Mouse (Mus musculus) bone marrow macrophage, adult 2 months (primary cell): ENCODE data around the gene Slc1a7. TPM values are rescaled to one million over a fixed set of nuclear protein-coding genes. Genes with fewer than 3 reads are reported as not detected.

ENCODE experiments used
- H3K27ac ChIP-seq: 2 replicates; pipeline ENCODE4 v1.5.1; 2012; ENCODE audit warnings: low read depth, low read length; ENCODE audit not compliant: insufficient read depth
- H3K4me1 ChIP-seq: 2 replicates; pipeline ENCODE4 v1.6.1; 2012; ENCODE audit warnings: low read length; ENCODE audit not compliant: control insufficient read depth, insufficient read depth
- H3K4me3 ChIP-seq: 2 replicates; pipeline ENCODE4 v1.5.1; 2012; ENCODE audit warnings: mild to moderate bottlenecking, low read length, moderate library complexity; ENCODE audit not compliant: insufficient read depth
- CTCF ChIP-seq: IDR thresholded peaks from 2 replicates; pipeline ENCODE4 v1.5.1; 2012; ENCODE audit warnings: low read depth, mild to moderate bottlenecking, low read length, moderate library complexity
- POLR2A ChIP-seq: IDR thresholded peaks from 2 replicates; pipeline ENCODE4 v1.6.1; 2012; ENCODE audit warnings: mild to moderate bottlenecking, low read depth, low read length, borderline replicate concordance
- polyA plus RNA-seq: library from polyadenylated mRNA; stranded (reverse); fragments of >200 nt; gene quantifications from 2 replicates; pipeline ENCODE4 v1.2.4, GENCODE M21; 2012; ENCODE audit not compliant: missing spikeins, insufficient read depth, insufficient read length

The Slc1a7 gene
- not detected in 2 replicates for polyA plus RNA-seq

DNA sequence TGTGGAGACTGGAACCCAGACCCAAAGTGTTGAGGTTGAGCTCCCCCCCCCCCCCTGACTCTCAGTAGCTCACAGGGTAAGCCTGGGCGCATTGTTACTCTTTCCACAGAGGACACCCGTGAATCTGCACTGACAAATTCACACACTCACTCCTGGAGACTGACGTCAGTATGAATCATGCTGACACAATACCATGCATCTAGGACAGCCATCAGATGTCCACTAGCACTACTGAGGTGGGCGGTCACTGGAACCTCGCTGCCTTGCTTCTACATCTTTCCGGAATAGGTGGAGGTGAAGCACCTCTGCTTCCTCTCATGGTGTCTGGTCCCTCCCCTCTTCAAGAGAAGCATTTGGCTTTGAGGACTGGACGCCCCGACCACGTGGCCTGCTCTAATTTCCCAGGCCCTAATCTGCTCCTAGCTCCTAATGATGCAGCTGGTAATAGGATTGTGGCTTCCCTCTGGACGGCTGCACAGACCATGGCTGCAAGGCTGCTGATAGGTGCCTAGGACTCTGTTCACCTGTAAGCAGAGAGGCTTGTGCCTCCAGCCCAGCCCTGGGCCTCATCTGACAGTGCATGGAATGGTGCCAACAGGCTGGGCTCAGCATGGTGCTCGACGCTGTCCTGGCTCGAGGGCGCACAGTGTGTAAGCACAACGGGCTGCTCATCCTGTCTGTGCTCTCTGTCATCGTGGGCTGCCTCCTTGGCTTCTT is at the start of gene Slc1a7:
Gene Slc1a7 (plus strand): TSS at position 367 of the 717 bp plus-strand sequence.
- no peak within 1 kb of the TSS for H3K27ac ChIP-seq
- TF ChIP-seq POLR2A (no peak), CTCF (no peak)
- H3K4me3 ChIP-seq = no peak within 1 kb of the TSS
- peaks cover 17% of the 10 kb centered on the region for H3K4me1 ChIP-seq

DNA sequence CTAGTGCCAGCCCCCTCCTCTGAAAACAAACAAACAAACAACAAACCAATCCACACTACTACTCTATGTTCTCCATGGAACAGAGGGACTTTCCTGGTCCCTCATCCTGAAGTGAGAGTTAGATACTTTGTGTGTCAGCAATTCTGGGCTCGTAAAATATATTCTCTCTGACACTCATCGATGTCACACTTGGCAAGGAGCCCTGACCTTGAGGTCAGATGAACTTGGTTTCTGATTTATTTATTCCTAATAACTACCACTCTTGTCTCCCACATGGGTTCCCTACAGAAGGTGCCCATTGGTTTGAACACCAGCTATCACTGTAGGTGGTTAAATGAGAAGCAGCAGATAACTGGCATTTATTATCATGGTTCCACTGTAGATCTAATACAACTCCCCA is 47.8 kb upstream of the Slc1a7 start:
- H3K4me1 ChIP-seq = peaks cover 27% of the 10 kb centered on the region
- no peak overlapping the region for H3K4me3 ChIP-seq
- no peak overlapping the region for H3K27ac ChIP-seq
- no peak for TF ChIP-seq CTCF
- no peak for TF ChIP-seq POLR2A

DNA sequence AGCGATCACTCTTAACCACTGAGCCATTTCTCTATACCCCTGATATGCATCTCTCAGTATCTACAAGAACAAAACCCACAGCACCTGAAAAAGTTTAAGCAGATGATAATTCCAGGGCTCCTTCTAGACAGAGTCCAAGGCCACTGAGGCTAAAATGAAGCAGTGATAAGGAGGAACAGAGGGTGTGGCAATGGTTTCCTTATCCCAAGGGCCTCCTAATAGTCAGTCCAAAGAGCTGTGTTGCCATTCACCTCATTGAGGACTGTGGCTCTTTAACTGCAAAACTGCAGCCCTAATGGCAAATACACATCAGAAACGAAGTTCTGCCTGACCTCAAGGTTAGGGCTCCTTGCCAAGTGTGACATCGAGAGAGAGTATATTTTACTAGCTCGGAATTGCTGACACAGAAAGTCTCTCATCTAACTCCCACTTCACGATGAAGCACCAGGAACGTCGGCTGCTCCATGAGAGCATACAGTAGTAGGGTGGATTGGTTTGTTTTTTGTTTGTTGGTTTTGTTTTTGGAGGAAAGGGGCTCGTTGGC is 46.9 kb upstream of the Slc1a7 start:
- no peak for TF ChIP-seq CTCF
- TF ChIP-seq POLR2A = no peak
- Histone ChIP-seq H3K4me1 (peaks cover 27% of the 10 kb centered on the region), H3K4me3 (no peak overlapping the region), H3K27ac (no peak overlapping the region)

DNA sequence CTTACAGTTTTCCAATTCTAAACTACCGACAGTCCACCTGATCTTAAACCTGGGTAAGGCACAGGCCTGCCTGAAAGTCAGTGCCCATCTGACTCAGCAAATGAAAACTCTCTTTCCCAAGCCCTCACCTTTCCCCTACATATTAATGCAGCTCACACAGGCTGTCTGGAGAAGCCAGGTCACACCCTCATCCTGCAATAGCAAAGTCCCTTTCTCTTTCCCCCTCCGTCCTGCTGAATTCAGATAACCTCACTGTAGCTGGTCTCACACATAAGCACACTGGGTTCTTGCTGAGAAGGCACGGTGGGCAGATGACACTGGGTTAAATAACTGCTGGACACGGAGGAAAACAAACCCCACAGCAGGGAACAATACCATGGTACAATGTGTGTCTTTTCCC is 46.2 kb upstream of the Slc1a7 start:
- TF ChIP-seq CTCF (no peak), POLR2A (no peak)
- Histone ChIP-seq H3K4me1 (peaks cover 27% of the 10 kb centered on the region), H3K27ac (no peak overlapping the region), H3K4me3 (no peak overlapping the region)

DNA sequence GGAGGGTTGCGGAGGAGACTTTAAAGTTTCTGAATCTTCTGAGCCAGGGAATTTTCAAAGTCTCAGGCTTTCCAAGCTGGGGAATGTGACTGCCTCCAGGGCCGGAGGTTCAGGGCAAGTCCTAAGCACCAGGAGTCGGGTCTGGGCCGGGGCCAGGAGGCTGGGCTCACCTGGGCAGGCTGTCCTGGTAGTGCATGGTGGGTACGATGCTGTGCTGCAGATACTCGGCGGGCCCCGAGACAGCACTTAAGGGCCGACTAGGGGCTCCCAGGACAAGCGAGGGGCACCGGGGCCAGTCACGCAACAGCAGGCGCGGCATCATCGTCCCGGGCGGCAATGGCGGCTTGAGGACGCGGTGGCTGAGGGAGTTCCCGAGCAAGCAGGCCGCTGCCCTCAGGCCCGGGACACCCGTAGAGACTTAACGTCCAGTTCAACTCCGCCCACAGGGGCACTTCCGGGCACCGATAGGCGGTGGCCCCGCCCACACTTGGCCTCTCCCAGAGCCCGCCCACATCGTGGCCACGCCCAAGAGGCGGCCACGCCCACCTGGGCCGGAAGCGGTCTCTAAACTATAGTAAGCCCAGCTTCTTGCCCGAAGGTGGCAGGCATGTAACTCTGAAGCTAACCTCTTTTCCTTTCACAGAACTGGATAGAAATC is 44.9 kb upstream of the Slc1a7 start, which contains the start of gene Cpt2:
Gene Cpt2 (minus strand): TSS at position 466 of the 658 bp plus-strand sequence.
- no peak for TF ChIP-seq POLR2A
- TF ChIP-seq CTCF = no peak
- H3K4me1 ChIP-seq = peaks cover 27% of the 10 kb centered on the region
- H3K4me3 ChIP-seq = peak within 1 kb of the TSS; percentile 94
- peak within 1 kb of the TSS; percentile 38 for H3K27ac ChIP-seq

DNA sequence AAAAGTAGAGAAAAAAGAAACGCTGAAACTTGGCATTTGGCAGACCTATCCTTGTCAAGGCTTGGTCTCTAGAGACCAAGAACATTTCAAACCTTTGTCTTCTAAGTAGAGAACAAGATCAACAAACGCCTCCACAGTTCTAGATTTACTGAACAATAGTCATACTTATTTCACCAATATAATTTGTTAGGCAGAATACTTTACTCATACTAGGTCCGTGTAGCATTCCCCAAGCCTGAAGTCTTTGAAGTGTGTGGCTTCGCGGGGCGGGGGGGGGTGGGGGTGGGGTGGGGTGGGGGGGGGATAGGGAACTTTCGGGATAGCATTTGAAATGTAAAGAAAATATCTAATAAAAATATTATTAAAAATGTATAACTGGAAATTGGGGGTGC is 44.3 kb upstream of the Slc1a7 start:
- 0 out of 2 replicates have a peak overlapping the region, but pooled peaks have one; percentile 19 for H3K4me3 ChIP-seq
- peaks cover 27% of the 10 kb centered on the region for H3K4me1 ChIP-seq
- no peak for TF ChIP-seq POLR2A
- no peak for TF ChIP-seq CTCF
- H3K27ac ChIP-seq = peak overlapping the region; percentile 38; the same call in 1 of the 2 replicates

DNA sequence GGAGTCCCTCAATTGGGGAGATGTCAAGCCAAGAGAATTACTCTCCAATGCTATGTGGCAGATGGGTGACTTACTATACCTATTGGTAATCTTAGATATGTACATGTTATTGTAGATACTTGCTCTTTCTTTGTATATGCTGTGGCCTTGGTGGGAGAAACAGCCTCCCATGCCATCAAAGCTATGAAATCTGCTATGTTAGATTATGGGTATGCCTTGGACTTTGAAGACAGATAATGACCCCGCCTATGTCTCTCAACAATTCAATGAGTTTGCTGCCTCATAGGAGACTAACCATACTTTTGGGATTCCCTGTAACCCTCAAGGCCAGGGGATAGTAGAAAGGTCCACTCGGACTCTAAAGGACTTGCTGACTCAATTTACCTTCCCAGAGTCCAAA is 39.9 kb upstream of the Slc1a7 start:
- no peak for TF ChIP-seq POLR2A

DNA sequence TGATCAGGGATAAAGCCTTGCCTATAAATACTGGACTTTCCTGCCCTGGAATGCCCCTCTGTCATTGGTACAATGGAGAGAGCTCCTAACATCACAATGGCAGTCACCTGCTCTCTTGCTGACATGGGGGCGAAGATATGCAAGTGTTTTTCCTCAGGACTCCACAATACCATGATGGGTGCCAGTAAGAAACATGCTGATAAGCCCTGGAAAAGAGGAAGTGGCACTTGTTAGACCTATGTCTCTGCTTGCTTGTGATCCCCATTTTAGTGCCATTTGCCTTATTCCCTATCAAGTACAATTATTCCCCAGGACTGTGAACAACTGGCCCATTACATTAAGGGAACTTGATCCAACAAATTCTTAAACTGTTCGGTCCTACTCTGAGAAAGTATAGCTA is 39.4 kb upstream of the Slc1a7 start:
- Histone ChIP-seq H3K4me3 (no peak overlapping the region), H3K27ac (no peak overlapping the region), H3K4me1 (no peaks in the 10 kb centered on the region)
- TF ChIP-seq CTCF = no peak
- no peak for TF ChIP-seq POLR2A

More for the DNA sequence above, 39.9 kb upstream of the Slc1a7 start:
- no peak overlapping the region for H3K4me3 ChIP-seq
- no peaks in the 10 kb centered on the region for H3K4me1 ChIP-seq
- H3K27ac ChIP-seq = no peak overlapping the region

DNA sequence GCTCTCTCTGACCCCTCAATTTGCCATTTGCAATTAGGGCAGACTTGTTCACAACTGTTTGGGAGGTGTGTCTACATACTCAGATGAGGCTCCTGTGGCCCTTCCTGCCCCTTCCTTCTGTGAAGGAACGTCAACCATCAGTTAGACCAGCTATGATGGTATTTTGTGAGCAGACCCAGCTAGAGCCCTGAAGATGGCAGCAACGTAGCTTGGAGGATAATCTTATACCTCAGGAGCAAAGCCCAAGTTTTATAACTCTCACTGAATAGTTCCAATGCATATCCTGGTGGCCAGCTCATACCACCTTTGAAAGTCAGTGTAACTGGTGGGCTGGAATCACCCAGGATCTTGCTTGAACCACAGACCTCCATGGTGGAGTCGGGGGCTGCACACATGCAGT is 36.7 kb upstream of the Slc1a7 start:
- Histone ChIP-seq H3K4me1 (peaks cover 3% of the 10 kb centered on the region; the same call in 1 of the 2 replicates), H3K4me3 (no peak overlapping the region), H3K27ac (no peak overlapping the region)
- TF ChIP-seq POLR2A = no peak
- TF ChIP-seq CTCF = no peak

DNA sequence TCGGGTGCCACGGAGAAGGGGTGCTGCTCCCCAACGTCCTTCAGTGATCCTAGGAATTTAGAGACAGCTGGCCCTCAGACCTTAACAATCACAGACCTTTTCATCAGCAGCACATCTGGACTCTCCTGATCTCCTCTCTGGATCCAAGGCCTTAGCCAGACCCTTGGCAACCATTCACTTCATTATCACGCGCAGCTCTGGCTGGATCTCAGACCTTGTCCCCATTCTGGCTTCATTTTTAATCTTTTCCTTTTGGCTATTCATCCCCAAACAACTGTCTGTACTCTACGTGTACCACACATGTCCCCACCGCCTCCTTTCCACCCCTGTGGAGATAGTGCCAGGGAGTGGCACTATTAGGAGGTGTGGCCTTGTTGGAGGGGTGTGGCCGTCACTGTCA is 34.9 kb upstream of the Slc1a7 start:
- no peak overlapping the region for H3K4me3 ChIP-seq
- TF ChIP-seq POLR2A (no peak), CTCF (no peak)
- peaks cover 5% of the 10 kb centered on the region; the same call in 1 of the 2 replicates for H3K4me1 ChIP-seq
- H3K27ac ChIP-seq = no peak overlapping the region
